Mouse (Mus musculus) ovary, adult 2 months (tissue): Measurements from ENCODE around the gene Clcc1. TPM values are rescaled to one million over a fixed set of nuclear protein-coding genes. Genes with fewer than 3 reads are reported as not detected.

Source experiments
- polyA plus RNA-seq: library from polyadenylated mRNA; depleted of rRNA; stranded (reverse); fragments of >200 nt; gene quantifications from 2 replicates; pipeline ENCODE4 v1.2.3, GENCODE M21; 2012; rRNA removed

The Clcc1 gene
- 29.8 and 31.1 TPM in 2 replicates for polyA plus RNA-seq

GRCm38 (mm10) chr3:108653710-108654379 lies at the start of gene Clcc1:
TSS of gene Clcc1 (plus strand) at chr3:108653913.

GRCm38 (mm10) chr3:108722036-108722872 lies 68.5 kb downstream of the Clcc1 start, which contains the start of gene Gpsm2:
TSS of gene Gpsm2 (minus strand) at chr3:108722309.

Other genes with a start within 250 kb of the Clcc1 start
- gene Celsr2, start 238.4 kb upstream of the Clcc1 start, polyA plus RNA-seq = 35.2 and 37.0 TPM in 2 replicates
- 28.4 and 31.9 TPM in 2 replicates for gene Sars, start 208.7 kb upstream of the Clcc1 start, polyA plus RNA-seq
- gene 1700013F07Rik, start 119.8 kb upstream of the Clcc1 start, polyA plus RNA-seq = 2.6 and 4.2 TPM in 2 replicates
- 4.6 and 6.4 TPM in 2 replicates for gene 5330417C22Rik, start 117.4 kb upstream of the Clcc1 start, polyA plus RNA-seq
- gene Tmem167b, start 91.4 kb upstream of the Clcc1 start, polyA plus RNA-seq = 2.6 and 2.7 TPM in 2 replicates
- gene Taf13, start 82.2 kb upstream of the Clcc1 start, polyA plus RNA-seq = 0.78 and 1.5 TPM in 2 replicates
- 5.7 and 5.9 TPM in 2 replicates for gene Wdr47, start 62.6 kb upstream of the Clcc1 start, polyA plus RNA-seq
- 3.4 and 3.5 TPM in 2 replicates for gene Gpsm2, start 68.4 kb downstream of the Clcc1 start, polyA plus RNA-seq
- gene Aknad1, start 85.7 kb downstream of the Clcc1 start, polyA plus RNA-seq = 0.10 and 0.25 TPM in 2 replicates
- gene Stxbp3, start 186.6 kb downstream of the Clcc1 start, polyA plus RNA-seq = 5.0 and 5.8 TPM in 2 replicates
- 32.8 and 33.3 TPM in 2 replicates for gene Fndc7, start 236.1 kb downstream of the Clcc1 start, polyA plus RNA-seq